Mouse (Mus musculus) G1E (cell line): ENCODE results near the gene Irs1.

ENCODE experiments used
- CTCF ChIP-seq: IDR thresholded peaks from 2 replicates; pipeline ENCODE4 v1.5.1; 2012; ENCODE audit warnings: low read depth, low read length, inconsistent platforms, mixed read lengths
- GATA1 ChIP-seq: IDR thresholded peaks from 2 replicates; pipeline ENCODE4 v1.6.1; 2012; ENCODE audit warnings: borderline replicate concordance, low read length, inconsistent platforms, mixed read lengths
- GATA2 ChIP-seq: IDR thresholded peaks from 2 replicates; pipeline ENCODE4 v1.6.1; 2012; ENCODE audit warnings: low read depth, low read length, inconsistent platforms, borderline replicate concordance
- TAL1 ChIP-seq: conservative IDR thresholded peaks from 2 replicates; pipeline ENCODE4 v1.6.1; 2012; ENCODE audit warnings: low read depth, low read length, inconsistent platforms, mixed read lengths

DNA sequence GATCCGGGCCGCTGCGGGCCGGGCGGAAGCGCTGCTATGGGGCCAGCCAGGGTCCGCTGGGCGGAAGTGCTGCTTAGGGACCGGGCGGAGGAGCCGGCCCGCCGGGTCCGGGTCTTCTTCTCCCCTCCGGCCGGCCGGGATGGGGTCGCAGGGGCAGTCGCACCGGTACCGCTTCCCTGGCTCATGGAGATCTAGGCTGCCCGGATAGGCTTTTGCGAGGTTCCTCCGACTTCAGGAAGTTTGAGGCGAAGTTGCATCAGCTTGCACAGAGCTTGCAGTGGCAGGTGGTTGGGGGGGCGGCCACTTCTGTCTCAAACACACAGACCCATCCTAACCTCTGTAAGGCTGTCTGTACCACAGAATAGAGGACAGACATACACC lies 25.5 kb upstream of the Irs1 start:
- TF ChIP-seq GATA1 (no peak), CTCF (no peak), TAL1 (no peak), GATA2 (no peak)
